Mouse (Mus musculus) embryonic facial prominence, embryonic 12.5 days (tissue): ENCODE data around the gene Il1r1. TPM values are rescaled to one million over a fixed set of nuclear protein-coding genes. Genes with fewer than 3 reads are reported as not detected.

Experiments used
- ATAC-seq: fragments of 200-750 bp; cut with Nextera tagmentation; 2 replicates; pipeline ENCODE4 v1.8.0; 2017; ENCODE audit not compliant: insufficient number of reproducible peaks, insufficient read depth, low FRiP score, low TSS enrichment
- H3K27ac ChIP-seq: fragments of 300-500 bp; sonication (generic); 2 replicates; pipeline ENCODE4 v1.5.1; 2016; ENCODE audit warnings: mild to moderate bottlenecking
- H3K27me3 ChIP-seq: fragments of 300-500 bp; sonication (generic); 2 replicates; pipeline ENCODE4 v1.6.1; 2016; ENCODE audit warnings: mild to moderate bottlenecking, moderate library complexity
- H3K36me3 ChIP-seq: fragments of 300-500 bp; sonication (generic); 2 replicates; pipeline ENCODE4 v1.6.1; 2016; ENCODE audit warnings: mild to moderate bottlenecking
- H3K4me1 ChIP-seq: fragments of 300-500 bp; sonication (generic); 2 replicates; pipeline ENCODE4 v1.6.1; 2016
- H3K4me2 ChIP-seq: fragments of 300-500 bp; sonication (generic); replicated peaks from 2 replicates; pipeline ENCODE4 v1.6.1; 2016; ENCODE audit warnings: mild to moderate bottlenecking, moderate library complexity
- H3K4me3 ChIP-seq: fragments of 300-500 bp; sonication (generic); 2 replicates; pipeline ENCODE4 v1.5.1; 2016; ENCODE audit warnings: mild to moderate bottlenecking
- H3K9ac ChIP-seq: fragments of 300-500 bp; sonication (generic); 2 replicates; pipeline ENCODE4 v1.6.1; 2016; ENCODE audit warnings: mild to moderate bottlenecking, moderate library complexity
- H3K9me3 ChIP-seq: fragments of 300-500 bp; sonication (generic); 2 replicates; pipeline ENCODE4 v1.6.1; 2016; ENCODE audit warnings: mild to moderate bottlenecking, moderate library complexity
- WGBS: fragments of 180-500 bp; shearing (Covaris S2); methylation state at CpG from one replicate; pipeline ENCODE4 v1.1.7; 2016; 5-methylcytosine and 5-hydroxymethylcytosine counted together
- polyA plus RNA-seq: library from polyadenylated mRNA; unstranded; fragments of >200 nt; fragmentation: Nextera tagmentation; extraction: Ambion mirVana; gene quantifications from 2 replicates; pipeline ENCODE4 v1.2.1, GENCODE M21; 2016

Gene Il1r1
- polyA plus RNA-seq, 1 experiment from 2014 or later: 4.2 TPM

GRCm38 (mm10) chr1:40324457-40324856 is 99.6 kb downstream of the Il1r1 start, which contains the start of gene Il1rl2:
Gene Il1rl2 (plus strand): TSS chr1:40324610.
- Histone ChIP-seq H3K9ac (peak within 1 kb of the TSS; percentile 56), H3K4me3 (peak within 1 kb of the TSS; percentile 42), H3K9me3 (no peaks in the 10 kb centered on the region), H3K27ac (no peak within 1 kb of the TSS), H3K4me2 (peak within 1 kb of the TSS; percentile 80), H3K27me3 (peaks cover 19% of the 10 kb centered on the region), H3K4me1 (peaks cover 19% of the 10 kb centered on the region; the same call in 1 of the 2 replicates), H3K36me3 (no peaks in the 10 kb centered on the region)
- ATAC-seq: 0 out of 2 replicates have a peak, but pooled peaks have one; percentile 35
- 16% methylated on average over 6 of the region's 6 CpGs for WGBS

- peak overlapping the region; percentile 56 for H3K9ac ChIP-seq
- WGBS: 2% methylated on average over 22 of the region's 22 CpGs
- no peaks in the 10 kb centered on the region for H3K36me3 ChIP-seq
- peak overlapping the region; percentile 42 for H3K4me3 ChIP-seq
- H3K4me1 ChIP-seq: peaks cover 19% of the 10 kb centered on the region; the same call in 1 of the 2 replicates
- H3K27me3 ChIP-seq: peaks cover 19% of the 10 kb centered on the region
- ATAC-seq: no peak
- peak overlapping the region; percentile 80 for H3K4me2 ChIP-seq
- no peak overlapping the region for H3K27ac ChIP-seq
- H3K9me3 ChIP-seq: no peaks in the 10 kb centered on the region
These were observed 100.2 kb downstream of the Il1r1 start for GRCm38 (mm10) chr1:40324955-40325702.

GRCm38 (mm10) chr1:40325711-40326327 is 100.9 kb downstream of the Il1r1 start:
- ATAC-seq: peak; percentile 68
- Histone ChIP-seq H3K4me3 (peak overlapping the region; percentile 42), H3K27me3 (peaks cover 19% of the 10 kb centered on the region), H3K9ac (peak overlapping the region; percentile 56), H3K36me3 (no peaks in the 10 kb centered on the region), H3K9me3 (no peaks in the 10 kb centered on the region), H3K27ac (no peak overlapping the region), H3K4me2 (peak overlapping the region; percentile 80), H3K4me1 (peaks cover 19% of the 10 kb centered on the region; the same call in 1 of the 2 replicates)
- 3% methylated on average over 29 of the region's 29 CpGs for WGBS

GRCm38 (mm10) chr1:40327604-40328003 is 102.7 kb downstream of the Il1r1 start:
- no peak overlapping the region for H3K4me2 ChIP-seq
- H3K4me3 ChIP-seq: no peak overlapping the region
- H3K27me3 ChIP-seq: peaks cover 19% of the 10 kb centered on the region
- ATAC-seq: no peak
- no peaks in the 10 kb centered on the region for H3K9me3 ChIP-seq
- H3K9ac ChIP-seq: no peak overlapping the region
- peaks cover 19% of the 10 kb centered on the region; the same call in 1 of the 2 replicates for H3K4me1 ChIP-seq
- H3K27ac ChIP-seq: no peak overlapping the region
- H3K36me3 ChIP-seq: no peaks in the 10 kb centered on the region
- 85% methylated on average over 3 of the region's 3 CpGs for WGBS

- Histone ChIP-seq H3K4me2 (no peak overlapping the region), H3K27me3 (peaks cover 19% of the 10 kb centered on the region), H3K36me3 (no peaks in the 10 kb centered on the region), H3K27ac (no peak overlapping the region), H3K9me3 (no peaks in the 10 kb centered on the region), H3K9ac (no peak overlapping the region), H3K4me3 (no peak overlapping the region), H3K4me1 (peaks cover 16% of the 10 kb centered on the region; the same call in 1 of the 2 replicates)
- 89% methylated on average over 1 of the region's 1 CpGs for WGBS
- ATAC-seq: no peak
These were observed 104.6 kb downstream of the Il1r1 start for GRCm38 (mm10) chr1:40329526-40329925.

- WGBS: 84% methylated on average over 8 of the region's 8 CpGs
These were observed 105.3 kb downstream of the Il1r1 start for GRCm38 (mm10) chr1:40330181-40330580.

GRCm38 (mm10) chr1:40339346-40339745 is 114.5 kb downstream of the Il1r1 start:
- H3K9ac ChIP-seq: no peak overlapping the region
- H3K4me3 ChIP-seq: no peak overlapping the region
- H3K4me2 ChIP-seq: no peak overlapping the region
- no peaks in the 10 kb centered on the region for H3K27me3 ChIP-seq
- no peak for ATAC-seq
- 78% methylated on average over 1 of the region's 1 CpGs for WGBS
- H3K27ac ChIP-seq: no peak overlapping the region
- no peaks in the 10 kb centered on the region for H3K4me1 ChIP-seq
- no peaks in the 10 kb centered on the region for H3K36me3 ChIP-seq
- H3K9me3 ChIP-seq: no peaks in the 10 kb centered on the region

More at GRCm38 (mm10) chr1:40330181-40330580, 105.3 kb downstream of the Il1r1 start:
- Histone ChIP-seq H3K4me1 (peaks cover 11% of the 10 kb centered on the region; the same call in 1 of the 2 replicates), H3K9ac (no peak overlapping the region), H3K36me3 (no peaks in the 10 kb centered on the region), H3K4me3 (no peak overlapping the region), H3K27ac (no peak overlapping the region), H3K27me3 (peaks cover 16% of the 10 kb centered on the region), H3K9me3 (no peaks in the 10 kb centered on the region), H3K4me2 (no peak overlapping the region)
- ATAC-seq: no peak

GRCm38 (mm10) chr1:40340102-40340501 is 115.2 kb downstream of the Il1r1 start:
- WGBS: 85% methylated on average over 4 of the region's 4 CpGs
- no peaks in the 10 kb centered on the region for H3K36me3 ChIP-seq
- ATAC-seq: no peak

GRCm38 (mm10) chr1:40352158-40352903 is 127.5 kb downstream of the Il1r1 start:
- H3K4me2 ChIP-seq: no peak overlapping the region
- no peaks in the 10 kb centered on the region for H3K9me3 ChIP-seq
- peaks cover 5% of the 10 kb centered on the region; the same call in 1 of the 2 replicates for H3K4me1 ChIP-seq
- no peak overlapping the region for H3K4me3 ChIP-seq
- no peaks in the 10 kb centered on the region for H3K36me3 ChIP-seq
- H3K27me3 ChIP-seq: no peaks in the 10 kb centered on the region
- no peak overlapping the region for H3K27ac ChIP-seq
- H3K9ac ChIP-seq: no peak overlapping the region
- WGBS: 79% methylated on average over 4 of the region's 4 CpGs
- ATAC-seq: no peak

More at GRCm38 (mm10) chr1:40340102-40340501, 115.2 kb downstream of the Il1r1 start:
- H3K9ac ChIP-seq: no peak overlapping the region
- no peaks in the 10 kb centered on the region for H3K4me1 ChIP-seq
- H3K27me3 ChIP-seq: no peaks in the 10 kb centered on the region
- H3K27ac ChIP-seq: no peak overlapping the region
- no peaks in the 10 kb centered on the region for H3K9me3 ChIP-seq
- H3K4me3 ChIP-seq: no peak overlapping the region
- no peak overlapping the region for H3K4me2 ChIP-seq

- Histone ChIP-seq H3K27ac (no peak overlapping the region; the same call in 1 of the 2 replicates), H3K9me3 (no peaks in the 10 kb centered on the region), H3K27me3 (no peaks in the 10 kb centered on the region), H3K4me1 (peaks cover 8% of the 10 kb centered on the region; the same call in 1 of the 2 replicates), H3K36me3 (no peaks in the 10 kb centered on the region), H3K4me3 (no peak overlapping the region), H3K4me2 (no peak overlapping the region), H3K9ac (no peak overlapping the region)
- WGBS: 31% methylated on average over 2 of the region's 2 CpGs
- ATAC-seq: no peak
These were observed 128.0 kb downstream of the Il1r1 start for GRCm38 (mm10) chr1:40352904-40353286.

GRCm38 (mm10) chr1:40354665-40355064 is 129.8 kb downstream of the Il1r1 start:
- WGBS: 81% methylated on average over 3 of the region's 3 CpGs
- no peaks in the 10 kb centered on the region for H3K27me3 ChIP-seq

More at GRCm38 (mm10) chr1:40354665-40355064, 129.8 kb downstream of the Il1r1 start:
- no peak overlapping the region for H3K9ac ChIP-seq
- H3K4me3 ChIP-seq: no peak overlapping the region
- no peaks in the 10 kb centered on the region for H3K9me3 ChIP-seq
- ATAC-seq: no peak
- H3K4me2 ChIP-seq: no peak overlapping the region
- no peak overlapping the region for H3K27ac ChIP-seq
- peaks cover 8% of the 10 kb centered on the region; the same call in 1 of the 2 replicates for H3K4me1 ChIP-seq
- no peaks in the 10 kb centered on the region for H3K36me3 ChIP-seq
